Mouse (Mus musculus) gastrocnemius, adult 2 months (tissue): ENCODE measurements around the gene Dhx9. TPM values are rescaled to one million over a fixed set of nuclear protein-coding genes. Genes with fewer than 3 reads are reported as not detected.
"Not testable (repeated sequence)": the region's sequence is repeated elsewhere in the genome, so short reads cannot be mapped to it uniquely, and the experiment has no call there.

Experiments
- DNase-seq: peaks from one replicate; pipeline ENCODE4 v3.0.0; 2022
- H3K27ac ChIP-seq: fragments of 200-600 bp; 2 replicates; pipeline ENCODE4 v1.8.1; 2022; ENCODE audit warnings: mild to moderate bottlenecking
- H3K4me3 ChIP-seq: fragments of 200-600 bp; 2 replicates; pipeline ENCODE4 v1.8.1; 2022; ENCODE audit warnings: mild to moderate bottlenecking, moderate library complexity
- CTCF ChIP-seq: fragments of 200-600 bp; IDR thresholded peaks from 2 replicates; pipeline ENCODE4 v1.8.1; 2022; ENCODE audit warnings: antibody characterized with exemption, mild to moderate bottlenecking, moderate library complexity
- intact Hi-C: fragments of 180-260 bp; cut with DNase I; formaldehyde crosslinking; loops from one replicate; pipeline ENCODE4 v1.15.1; 2025
- total RNA-seq, 2 experiments: library from RNA; stranded (reverse); gene quantifications; 2 replicates each; pipeline ENCODE4 v1.2.3; 2021

Dhx9 gene
- total RNA-seq, 2 experiments from 2014 or later, result 26.1 to 29.5 TPM

GRCm38 (mm10) chr1:153411723-153412122 is 75.7 kb downstream of the Dhx9 start:
- intact Hi-C loops, result no loop called here
- DNase-seq, result no peak
- TF ChIP-seq CTCF, result no peak
- Histone ChIP-seq H3K4me3 (no peak overlapping the region), H3K27ac (no peak overlapping the region)

- intact Hi-C loops, DNase-seq, H3K27ac ChIP-seq, H3K4me3 ChIP-seq: not testable (repeated sequence)
Measured at GRCm38 (mm10) chr1:153410915-153411314, 76.5 kb downstream of the Dhx9 start.

GRCm38 (mm10) chr1:153408296-153408695 is 79.2 kb downstream of the Dhx9 start:
- DNase-seq, H3K4me3 ChIP-seq, intact Hi-C loops, H3K27ac ChIP-seq: not testable (repeated sequence)

DNA sequence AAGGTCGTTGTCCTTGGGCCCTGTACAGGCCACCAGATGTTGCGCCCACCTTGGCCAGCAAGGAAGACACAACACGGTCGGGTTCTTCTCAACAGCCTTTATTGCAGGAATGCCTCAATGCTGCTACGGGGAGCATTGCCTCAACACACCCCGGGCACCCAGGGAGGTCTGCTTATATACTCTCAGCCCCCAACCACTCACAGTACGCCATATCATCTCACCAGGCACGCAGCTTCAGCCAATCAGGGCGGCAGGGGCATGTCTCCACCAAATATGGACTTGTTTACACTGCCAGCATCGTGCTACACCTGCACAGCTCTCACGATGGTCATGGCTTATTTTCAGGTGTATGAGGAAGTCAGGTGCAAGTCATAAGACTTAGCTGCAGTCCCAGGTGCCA is 79.8 kb downstream of the Dhx9 start:
- H3K27ac ChIP-seq, intact Hi-C loops, H3K4me3 ChIP-seq, DNase-seq: not testable (repeated sequence)

Other genes starting within 250 kb of the Dhx9 start
- gene Lamc1, start 154.9 kb downstream of the Dhx9 start, total RNA-seq, result 10 to 100 TPM; 67.7 to 71.6 TPM
- not detected for gene Shcbp1l, start 62.5 kb downstream of the Dhx9 start, total RNA-seq
- 1 to 10 TPM; 1.1 to 1.6 TPM for gene Npl, start 62.4 kb upstream of the Dhx9 start, total RNA-seq
- not detected for gene Rgs8, start 165.4 kb upstream of the Dhx9 start, total RNA-seq